Mouse (Mus musculus): ENCODE data around the gene Ttll9. TPM values are rescaled to one million over a fixed set of nuclear protein-coding genes. Genes with fewer than 3 reads are reported as not detected.

Ttll9 gene
- total and polyA plus RNA-seq, 2 experiments from 2014 or later, result 0.05 TPM; not detected in 1

- Histone ChIP-seq H3K4me1 (ENCODE audit: control insufficient read depth, insufficient read depth) (no peaks in the 10 kb centered on the region), H3K9ac (replicated peaks; ENCODE audit: low read depth, low read length) (no peak overlapping the region), H3K27me3 (ENCODE audit: control insufficient read depth, insufficient read depth, low read length) (peaks cover 29% of the 10 kb centered on the region), H3K36me3 (replicated peaks; ENCODE audit: control insufficient read depth, insufficient read depth, low read length) (no peaks in the 10 kb centered on the region), H3K4me3 (ENCODE audit: low read depth, low read length) (no peak overlapping the region), H3K9me3 (replicated peaks; ENCODE audit: control insufficient read depth, low read length) (no peaks in the 10 kb centered on the region), H3K27ac (ENCODE audit: low read depth) (no peak overlapping the region), H3K4me2 (ENCODE audit: low read depth, low read length) (no peak overlapping the region)
- TF ChIP-seq CTCF (IDR thresholded peaks at IDR 0.05; ENCODE audit: low read depth) (no peak), EP300 (IDR thresholded peaks at IDR 0.05; ENCODE audit: low read depth) (no peak)
- DNase-seq (ENCODE audit: low spot score) (no peak), ATAC-seq (ENCODE audit: insufficient read depth, low read depth) (no peak)
- 52% methylated on average over 3 of the region's 3 CpGs for WGBS
Measured at GRCm38 (mm10) chr2:152958116-152958515, 4.2 kb upstream of the Ttll9 start.

- WGBS, result 66% methylated on average over 4 of the region's 4 CpGs
- Histone ChIP-seq H3K36me3 (replicated peaks; ENCODE audit: control insufficient read depth, insufficient read depth, low read length) (no peaks in the 10 kb centered on the region), H3K4me3 (ENCODE audit: low read depth, low read length) (no peak overlapping the region), H3K27ac (ENCODE audit: low read depth) (no peak overlapping the region), H3K4me2 (ENCODE audit: low read depth, low read length) (no peak overlapping the region), H3K9ac (replicated peaks; ENCODE audit: low read depth, low read length) (no peak overlapping the region), H3K9me3 (replicated peaks; ENCODE audit: control insufficient read depth, low read length) (no peaks in the 10 kb centered on the region), H3K4me1 (ENCODE audit: control insufficient read depth, insufficient read depth) (no peaks in the 10 kb centered on the region), H3K27me3 (ENCODE audit: control insufficient read depth, insufficient read depth, low read length) (no peaks in the 10 kb centered on the region)
- ATAC-seq (ENCODE audit: insufficient read depth, low read depth) (no peak), DNase-seq (ENCODE audit: low spot score) (no peak)
- no peak for TF ChIP-seq CTCF (IDR thresholded peaks at IDR 0.05; ENCODE audit: low read depth)
- TF ChIP-seq EP300 (IDR thresholded peaks at IDR 0.05; ENCODE audit: low read depth), result no peak
Measured at GRCm38 (mm10) chr2:152965555-152965954, 3.3 kb downstream of the Ttll9 start.

- no peak overlapping the region for H3K4me3 ChIP-seq (ENCODE audit: low read depth, low read length)
- no peak for ATAC-seq (ENCODE audit: insufficient read depth, low read depth)
- no peak overlapping the region for H3K9ac ChIP-seq (replicated peaks; ENCODE audit: low read depth, low read length)
- H3K9me3 ChIP-seq (replicated peaks; ENCODE audit: control insufficient read depth, low read length), result no peaks in the 10 kb centered on the region
- DNase-seq (ENCODE audit: low spot score), result no peak
- TF ChIP-seq EP300 (IDR thresholded peaks at IDR 0.05; ENCODE audit: low read depth) (no peak), CTCF (IDR thresholded peaks at IDR 0.05; ENCODE audit: low read depth) (no peak)
- H3K4me1 ChIP-seq (ENCODE audit: control insufficient read depth, insufficient read depth), result no peaks in the 10 kb centered on the region
- H3K36me3 ChIP-seq (replicated peaks; ENCODE audit: control insufficient read depth, insufficient read depth, low read length), result no peaks in the 10 kb centered on the region
- 59% methylated on average over 3 of the region's 3 CpGs for WGBS
- no peak overlapping the region for H3K27ac ChIP-seq (ENCODE audit: low read depth)
- no peak overlapping the region for H3K4me2 ChIP-seq (ENCODE audit: low read depth, low read length)
- H3K27me3 ChIP-seq (ENCODE audit: control insufficient read depth, insufficient read depth, low read length), result no peaks in the 10 kb centered on the region
Measured at GRCm38 (mm10) chr2:152976991-152977390, 14.7 kb downstream of the Ttll9 start.

- no peak for TF ChIP-seq CTCF (IDR thresholded peaks at IDR 0.05; ENCODE audit: low read depth)
- no peak for TF ChIP-seq EP300 (IDR thresholded peaks at IDR 0.05; ENCODE audit: low read depth)
- H3K4me2 ChIP-seq (ENCODE audit: low read depth, low read length), result no peak overlapping the region
- no peak overlapping the region for H3K27ac ChIP-seq (ENCODE audit: low read depth)
- no peaks in the 10 kb centered on the region for H3K27me3 ChIP-seq (ENCODE audit: control insufficient read depth, insufficient read depth, low read length)
- H3K4me3 ChIP-seq (ENCODE audit: low read depth, low read length), result no peak overlapping the region
- H3K9ac ChIP-seq (replicated peaks; ENCODE audit: low read depth, low read length), result no peak overlapping the region
- ATAC-seq (ENCODE audit: insufficient read depth, low read depth) (no peak), DNase-seq (ENCODE audit: low spot score) (no peak)
- WGBS, result 40% methylated on average over 1 of the region's 1 CpGs
- H3K4me1 ChIP-seq (ENCODE audit: control insufficient read depth, insufficient read depth), result no peaks in the 10 kb centered on the region
- no peaks in the 10 kb centered on the region for H3K9me3 ChIP-seq (replicated peaks; ENCODE audit: control insufficient read depth, low read length)
- no peaks in the 10 kb centered on the region for H3K36me3 ChIP-seq (replicated peaks; ENCODE audit: control insufficient read depth, insufficient read depth, low read length)
Measured at GRCm38 (mm10) chr2:152985582-152985981, 23.3 kb downstream of the Ttll9 start.

- H3K36me3 ChIP-seq (replicated peaks; ENCODE audit: control insufficient read depth, insufficient read depth, low read length), result no peaks in the 10 kb centered on the region
- H3K9me3 ChIP-seq (replicated peaks; ENCODE audit: control insufficient read depth, low read length), result no peaks in the 10 kb centered on the region
- 51% methylated on average over 9 of the region's 9 CpGs for WGBS
Measured at GRCm38 (mm10) chr2:152991529-152991928, 29.2 kb downstream of the Ttll9 start.

DNA sequence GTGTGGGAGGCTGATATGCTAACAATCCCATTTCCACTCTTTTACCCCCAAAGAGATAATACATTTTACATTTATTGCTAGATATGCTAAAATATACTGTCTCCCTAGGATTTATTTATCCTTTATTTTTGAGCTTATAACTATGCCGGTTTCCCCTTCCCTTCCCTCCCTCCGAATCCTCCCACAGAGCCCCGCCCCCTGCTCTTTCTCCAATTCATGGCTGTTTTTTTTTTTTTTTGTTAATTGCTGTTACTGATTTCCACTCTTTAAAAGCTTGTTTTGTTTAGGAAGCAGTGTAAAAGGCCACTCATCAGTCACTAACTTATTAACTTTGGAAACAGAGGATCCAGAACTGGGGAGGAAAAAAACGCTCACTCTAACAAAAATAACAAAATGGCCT, 34.8 kb downstream of the Ttll9 start:
- no peak overlapping the region for H3K27ac ChIP-seq (ENCODE audit: low read depth)
- DNase-seq (ENCODE audit: low spot score) (no peak), ATAC-seq (ENCODE audit: insufficient read depth, low read depth) (no peak)
- WGBS, result 54% methylated on average over 4 of the region's 4 CpGs
- no peak overlapping the region for H3K4me3 ChIP-seq (ENCODE audit: low read depth, low read length)
- no peaks in the 10 kb centered on the region for H3K36me3 ChIP-seq (replicated peaks; ENCODE audit: control insufficient read depth, insufficient read depth, low read length)
- no peak for TF ChIP-seq EP300 (IDR thresholded peaks at IDR 0.05; ENCODE audit: low read depth)
- no peak for TF ChIP-seq CTCF (IDR thresholded peaks at IDR 0.05; ENCODE audit: low read depth)
- H3K9me3 ChIP-seq (replicated peaks; ENCODE audit: control insufficient read depth, low read length), result no peaks in the 10 kb centered on the region
- no peak overlapping the region for H3K4me2 ChIP-seq (ENCODE audit: low read depth, low read length)
- no peak overlapping the region for H3K9ac ChIP-seq (replicated peaks; ENCODE audit: low read depth, low read length)
- no peaks in the 10 kb centered on the region for H3K27me3 ChIP-seq (ENCODE audit: control insufficient read depth, insufficient read depth, low read length)
- H3K4me1 ChIP-seq (ENCODE audit: control insufficient read depth, insufficient read depth), result no peaks in the 10 kb centered on the region

More at GRCm38 (mm10) chr2:152991529-152991928, 29.2 kb downstream of the Ttll9 start:
- no peak overlapping the region for H3K9ac ChIP-seq (replicated peaks; ENCODE audit: low read depth, low read length)
- H3K27me3 ChIP-seq (ENCODE audit: control insufficient read depth, insufficient read depth, low read length), result no peaks in the 10 kb centered on the region
- no peak overlapping the region for H3K4me3 ChIP-seq (ENCODE audit: low read depth, low read length)
- H3K4me2 ChIP-seq (ENCODE audit: low read depth, low read length), result no peak overlapping the region
- no peak for TF ChIP-seq EP300 (IDR thresholded peaks at IDR 0.05; ENCODE audit: low read depth)
- no peak for TF ChIP-seq CTCF (IDR thresholded peaks at IDR 0.05; ENCODE audit: low read depth)
- DNase-seq (ENCODE audit: low spot score) (no peak), ATAC-seq (ENCODE audit: insufficient read depth, low read depth) (no peak)
- no peak overlapping the region for H3K27ac ChIP-seq (ENCODE audit: low read depth)
- no peaks in the 10 kb centered on the region for H3K4me1 ChIP-seq (ENCODE audit: control insufficient read depth, insufficient read depth)
